Mouse (Mus musculus): ENCODE data around the gene Tarsl2.

DNA sequence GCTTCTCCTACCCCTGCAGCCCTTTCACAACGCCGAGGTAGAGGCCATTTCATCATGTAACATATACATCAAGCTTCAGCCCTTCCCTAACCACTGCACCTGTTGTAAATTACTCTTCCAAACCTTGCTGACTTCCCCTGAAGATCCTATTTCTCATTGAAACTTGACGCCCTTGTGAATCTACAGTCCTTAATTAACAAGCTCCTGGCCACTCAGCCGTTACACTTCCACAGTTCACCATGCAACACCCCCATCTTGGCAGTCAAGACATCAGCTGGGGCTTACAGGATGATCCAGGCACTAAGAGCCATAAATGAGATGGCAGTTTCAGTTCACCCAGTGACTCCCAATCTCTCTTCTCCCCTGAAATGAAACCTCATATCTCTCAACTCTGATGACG lies 31.0 kb upstream of the Tarsl2 start:
- TF ChIP-seq POLR2A (IDR thresholded peaks at IDR 0.05; ENCODE audit: insufficient read depth, low read depth, low read length) (no peak), CTCF (IDR thresholded peaks at IDR 0.05; ENCODE audit: insufficient read depth, low read depth, low read length) (no peak)
